Mouse (Mus musculus) neural tube, embryonic 12.5 days (tissue): ENCODE results near the gene Gpc6. TPM values are rescaled to one million over a fixed set of nuclear protein-coding genes. Genes with fewer than 3 reads are reported as not detected.

Experiments used
- ATAC-seq: fragments of 200-750 bp; cut with Nextera tagmentation; 2 replicates; pipeline ENCODE4 v1.8.0; 2017; ENCODE audit warnings: low read depth, mild to moderate bottlenecking, moderate TSS enrichment, moderate library complexity; ENCODE audit not compliant: low FRiP score
- H3K27ac ChIP-seq: fragments of 300-500 bp; sonication (generic); 2 replicates; pipeline ENCODE4 v1.5.1; 2016
- H3K27me3 ChIP-seq: fragments of 300-500 bp; sonication (generic); replicated peaks from 2 replicates; pipeline ENCODE4 v1.6.1; 2016; ENCODE audit warnings: mild to moderate bottlenecking
- H3K36me3 ChIP-seq: fragments of 300-500 bp; sonication (generic); 2 replicates; pipeline ENCODE4 v1.6.1; 2016; ENCODE audit warnings: mild to moderate bottlenecking
- H3K4me1 ChIP-seq: fragments of 300-500 bp; sonication (generic); 2 replicates; pipeline ENCODE4 v1.6.1; 2016
- H3K4me2 ChIP-seq: fragments of 300-500 bp; sonication (generic); replicated peaks from 2 replicates; pipeline ENCODE4 v1.6.1; 2016; ENCODE audit warnings: mild to moderate bottlenecking
- H3K4me3 ChIP-seq: fragments of 300-500 bp; sonication (generic); 2 replicates; pipeline ENCODE4 v1.5.1; 2016
- H3K9ac ChIP-seq: fragments of 300-500 bp; sonication (generic); 2 replicates; pipeline ENCODE4 v1.6.1; 2016; ENCODE audit warnings: mild to moderate bottlenecking
- H3K9me3 ChIP-seq: fragments of 300-500 bp; sonication (generic); 2 replicates; pipeline ENCODE4 v1.6.1; 2016; ENCODE audit warnings: mild to moderate bottlenecking
- WGBS: fragments of 180-500 bp; shearing (Covaris S2); methylation state at CpG from one replicate; pipeline ENCODE4 v1.1.7; 2016; 5-methylcytosine and 5-hydroxymethylcytosine counted together
- polyA plus RNA-seq: library from polyadenylated mRNA; unstranded; fragments of >200 nt; fragmentation: Nextera tagmentation; extraction: Ambion mirVana; gene quantifications from 2 replicates; pipeline ENCODE4 v1.2.1, GENCODE M21; 2016

Gpc6 gene
- polyA plus RNA-seq, 1 experiment from 2014 or later, result 30.5 TPM

- no peak for ATAC-seq
- H3K4me1 ChIP-seq, result no peaks in the 10 kb centered on the region
- H3K36me3 ChIP-seq, result no peaks in the 10 kb centered on the region
- H3K27ac ChIP-seq, result no peak overlapping the region
- H3K9me3 ChIP-seq, result no peaks in the 10 kb centered on the region
- no peaks in the 10 kb centered on the region for H3K27me3 ChIP-seq
- no peak overlapping the region for H3K4me3 ChIP-seq
- WGBS, result 79% methylated on average over 5 of the region's 5 CpGs
- H3K9ac ChIP-seq, result no peak overlapping the region
- H3K4me2 ChIP-seq, result no peak overlapping the region
These were observed 97.2 kb downstream of the Gpc6 start for GRCm38 (mm10) chr14:117022180-117022799.

- H3K9ac ChIP-seq, result no peak overlapping the region
- WGBS, result 86% methylated on average over 4 of the region's 4 CpGs
- no peak overlapping the region for H3K27ac ChIP-seq
- H3K36me3 ChIP-seq, result no peaks in the 10 kb centered on the region
- no peaks in the 10 kb centered on the region for H3K4me1 ChIP-seq
- no peak overlapping the region for H3K4me2 ChIP-seq
- ATAC-seq, result no peak
- no peaks in the 10 kb centered on the region for H3K27me3 ChIP-seq
- no peak overlapping the region for H3K4me3 ChIP-seq
- H3K9me3 ChIP-seq, result no peaks in the 10 kb centered on the region
These were observed 109.0 kb downstream of the Gpc6 start for GRCm38 (mm10) chr14:117034146-117034545.

GRCm38 (mm10) chr14:117041017-117041416 is 115.9 kb downstream of the Gpc6 start:
- WGBS, result 63% methylated on average over 5 of the region's 5 CpGs
- no peak overlapping the region for H3K9ac ChIP-seq

GRCm38 (mm10) chr14:117048951-117049350 is 123.8 kb downstream of the Gpc6 start:
- no peak overlapping the region for H3K4me3 ChIP-seq
- no peaks in the 10 kb centered on the region for H3K27me3 ChIP-seq
- WGBS, result 30% methylated on average over 2 of the region's 2 CpGs
- H3K4me2 ChIP-seq, result no peak overlapping the region
- H3K9ac ChIP-seq, result no peak overlapping the region
- H3K36me3 ChIP-seq, result no peaks in the 10 kb centered on the region
- no peak overlapping the region for H3K27ac ChIP-seq
- H3K9me3 ChIP-seq, result no peaks in the 10 kb centered on the region
- peaks cover 5% of the 10 kb centered on the region; the same call in 1 of the 2 replicates for H3K4me1 ChIP-seq
- ATAC-seq, result no peak

More at GRCm38 (mm10) chr14:117041017-117041416, 115.9 kb downstream of the Gpc6 start:
- ATAC-seq, result no peak
- Histone ChIP-seq H3K4me1 (no peaks in the 10 kb centered on the region), H3K27me3 (no peaks in the 10 kb centered on the region), H3K9me3 (no peaks in the 10 kb centered on the region), H3K27ac (no peak overlapping the region), H3K4me2 (no peak overlapping the region), H3K4me3 (no peak overlapping the region), H3K36me3 (no peaks in the 10 kb centered on the region)

- no peaks in the 10 kb centered on the region for H3K27me3 ChIP-seq
- 66% methylated on average over 8 of the region's 8 CpGs for WGBS
- H3K4me2 ChIP-seq, result no peak overlapping the region
- H3K9me3 ChIP-seq, result no peaks in the 10 kb centered on the region
- peaks cover 5% of the 10 kb centered on the region; the same call in 1 of the 2 replicates for H3K4me1 ChIP-seq
- H3K4me3 ChIP-seq, result no peak overlapping the region
- no peak overlapping the region for H3K9ac ChIP-seq
- no peaks in the 10 kb centered on the region for H3K36me3 ChIP-seq
- H3K27ac ChIP-seq, result no peak overlapping the region
- ATAC-seq, result no peak
These were observed 125.8 kb downstream of the Gpc6 start for GRCm38 (mm10) chr14:117050877-117051276.

GRCm38 (mm10) chr14:117053361-117053760 is 128.2 kb downstream of the Gpc6 start:
- no peak overlapping the region for H3K9ac ChIP-seq
- H3K4me3 ChIP-seq, result no peak overlapping the region
- ATAC-seq, result no peak
- H3K36me3 ChIP-seq, result no peaks in the 10 kb centered on the region
- H3K9me3 ChIP-seq, result no peaks in the 10 kb centered on the region
- WGBS, result 64% methylated on average over 6 of the region's 6 CpGs
- no peaks in the 10 kb centered on the region for H3K27me3 ChIP-seq
- no peak overlapping the region for H3K27ac ChIP-seq
- peaks cover 5% of the 10 kb centered on the region; the same call in 1 of the 2 replicates for H3K4me1 ChIP-seq
- H3K4me2 ChIP-seq, result no peak overlapping the region

- H3K9ac ChIP-seq, result no peak overlapping the region
- H3K36me3 ChIP-seq, result no peaks in the 10 kb centered on the region
- no peak for ATAC-seq
- H3K27me3 ChIP-seq, result no peaks in the 10 kb centered on the region
- H3K4me1 ChIP-seq, result peaks cover 5% of the 10 kb centered on the region; the same call in 1 of the 2 replicates
- 66% methylated on average over 2 of the region's 2 CpGs for WGBS
- H3K27ac ChIP-seq, result no peak overlapping the region
- no peak overlapping the region for H3K4me3 ChIP-seq
- H3K9me3 ChIP-seq, result no peaks in the 10 kb centered on the region
- H3K4me2 ChIP-seq, result no peak overlapping the region
These were observed 130.0 kb downstream of the Gpc6 start for GRCm38 (mm10) chr14:117055134-117055533.

- Histone ChIP-seq H3K27me3 (no peaks in the 10 kb centered on the region), H3K9me3 (no peaks in the 10 kb centered on the region), H3K4me2 (no peak overlapping the region), H3K4me3 (no peak overlapping the region), H3K36me3 (no peaks in the 10 kb centered on the region), H3K27ac (no peak overlapping the region), H3K9ac (no peak overlapping the region), H3K4me1 (no peaks in the 10 kb centered on the region)
- ATAC-seq, result no peak
- WGBS, result 48% methylated on average over 2 of the region's 2 CpGs
These were observed 136.0 kb downstream of the Gpc6 start for GRCm38 (mm10) chr14:117061078-117061477.

- Histone ChIP-seq H3K9ac (no peak overlapping the region), H3K4me1 (no peaks in the 10 kb centered on the region), H3K4me3 (no peak overlapping the region), H3K27me3 (no peaks in the 10 kb centered on the region), H3K36me3 (no peaks in the 10 kb centered on the region), H3K4me2 (no peak overlapping the region), H3K9me3 (no peaks in the 10 kb centered on the region), H3K27ac (no peak overlapping the region)
- WGBS, result 55% methylated on average over 2 of the region's 2 CpGs
- no peak for ATAC-seq
These were observed 136.4 kb downstream of the Gpc6 start for GRCm38 (mm10) chr14:117061527-117061926.

- H3K9me3 ChIP-seq, result no peaks in the 10 kb centered on the region
- no peaks in the 10 kb centered on the region for H3K27me3 ChIP-seq
- H3K4me3 ChIP-seq, result no peak overlapping the region
- no peak overlapping the region for H3K27ac ChIP-seq
- H3K4me1 ChIP-seq, result no peaks in the 10 kb centered on the region
- ATAC-seq, result no peak
- WGBS, result 85% methylated on average over 5 of the region's 5 CpGs
- no peaks in the 10 kb centered on the region for H3K36me3 ChIP-seq
- no peak overlapping the region for H3K9ac ChIP-seq
- no peak overlapping the region for H3K4me2 ChIP-seq
These were observed 143.1 kb downstream of the Gpc6 start for GRCm38 (mm10) chr14:117068179-117068578.

- ATAC-seq, result no peak
- Histone ChIP-seq H3K4me3 (no peak overlapping the region), H3K9me3 (no peaks in the 10 kb centered on the region), H3K27me3 (no peaks in the 10 kb centered on the region), H3K36me3 (no peaks in the 10 kb centered on the region), H3K4me1 (no peaks in the 10 kb centered on the region), H3K9ac (no peak overlapping the region), H3K27ac (no peak overlapping the region), H3K4me2 (no peak overlapping the region)
- WGBS, result 89% methylated on average over 4 of the region's 4 CpGs
These were observed 145.5 kb downstream of the Gpc6 start for GRCm38 (mm10) chr14:117070470-117071085.

GRCm38 (mm10) chr14:117093586-117093985 is 168.5 kb downstream of the Gpc6 start:
- Histone ChIP-seq H3K27ac (no peak overlapping the region), H3K9ac (no peak overlapping the region), H3K4me3 (no peak overlapping the region), H3K9me3 (no peaks in the 10 kb centered on the region), H3K27me3 (no peaks in the 10 kb centered on the region), H3K4me2 (no peak overlapping the region), H3K4me1 (no peaks in the 10 kb centered on the region), H3K36me3 (no peaks in the 10 kb centered on the region)
- ATAC-seq, result no peak
- 92% methylated on average over 4 of the region's 4 CpGs for WGBS

- no peak overlapping the region for H3K9ac ChIP-seq
- H3K4me3 ChIP-seq, result no peak overlapping the region
- H3K36me3 ChIP-seq, result no peaks in the 10 kb centered on the region
- 90% methylated on average over 4 of the region's 4 CpGs for WGBS
- H3K4me1 ChIP-seq, result no peaks in the 10 kb centered on the region
- H3K27ac ChIP-seq, result no peak overlapping the region
- ATAC-seq, result no peak
- H3K9me3 ChIP-seq, result no peaks in the 10 kb centered on the region
- H3K27me3 ChIP-seq, result no peaks in the 10 kb centered on the region
- no peak overlapping the region for H3K4me2 ChIP-seq
These were observed 181.8 kb downstream of the Gpc6 start for GRCm38 (mm10) chr14:117106900-117107299.
